Mouse (Mus musculus): ENCODE measurements around the gene Rabgap1l. TPM values are rescaled to one million over a fixed set of nuclear protein-coding genes. Genes with fewer than 3 reads are reported as not detected.

Gene Rabgap1l
- polyA plus RNA-seq, 1 experiment, result 9.8 TPM

DNA sequence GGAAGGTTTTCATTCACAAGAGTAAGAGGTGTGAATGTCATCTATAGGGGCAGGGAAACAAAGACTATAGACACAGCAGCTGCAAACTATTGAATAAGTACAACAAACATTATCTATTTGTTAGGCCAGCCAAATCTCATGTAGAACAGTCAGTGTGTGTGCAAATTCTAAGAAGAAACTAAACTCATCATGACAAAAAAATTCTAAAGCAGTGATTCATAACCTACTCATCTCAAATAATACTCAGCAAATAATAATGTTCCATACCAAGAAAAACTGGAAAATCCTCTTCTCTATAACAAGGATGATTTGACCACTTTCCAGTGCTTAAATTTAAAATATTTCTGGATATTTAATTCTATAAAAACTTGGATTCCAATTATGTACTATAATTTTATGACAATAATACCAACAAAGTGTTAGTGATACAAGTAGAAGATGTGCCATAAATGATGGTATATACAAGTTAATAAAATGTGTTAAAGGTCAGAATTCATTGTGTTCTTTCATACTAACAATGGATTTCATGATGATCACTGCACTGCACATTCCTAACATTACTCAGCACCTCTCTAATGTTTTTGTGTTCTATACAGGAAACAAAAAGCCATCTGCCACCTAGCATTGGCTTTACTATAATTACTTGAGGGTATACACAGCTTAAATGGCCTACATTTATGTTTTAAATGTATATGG is 196.6 kb downstream of the Rabgap1l start:
- DNase-seq (ENCODE audit: low read depth), result no peak

DNA sequence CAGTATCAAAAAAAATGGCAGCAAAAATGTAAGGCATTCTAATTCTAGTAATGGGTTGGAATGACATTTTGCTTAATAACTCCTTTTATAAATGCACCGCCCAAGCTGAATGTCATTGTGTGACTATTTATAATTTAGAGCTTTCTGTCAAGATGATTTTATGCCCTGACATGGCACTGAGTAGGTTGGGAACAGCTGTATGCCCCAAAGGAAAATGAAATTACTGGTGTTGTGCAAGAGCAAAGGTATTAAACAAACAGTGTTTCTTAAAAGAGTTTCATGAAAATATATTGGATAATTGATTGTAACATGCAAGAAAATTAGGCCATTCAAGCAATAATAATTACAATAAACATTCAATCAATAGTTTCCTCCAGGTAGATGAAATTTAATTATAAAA is 198.4 kb downstream of the Rabgap1l start:
- peak; percentile 27 for DNase-seq (ENCODE audit: low read depth)

DNA sequence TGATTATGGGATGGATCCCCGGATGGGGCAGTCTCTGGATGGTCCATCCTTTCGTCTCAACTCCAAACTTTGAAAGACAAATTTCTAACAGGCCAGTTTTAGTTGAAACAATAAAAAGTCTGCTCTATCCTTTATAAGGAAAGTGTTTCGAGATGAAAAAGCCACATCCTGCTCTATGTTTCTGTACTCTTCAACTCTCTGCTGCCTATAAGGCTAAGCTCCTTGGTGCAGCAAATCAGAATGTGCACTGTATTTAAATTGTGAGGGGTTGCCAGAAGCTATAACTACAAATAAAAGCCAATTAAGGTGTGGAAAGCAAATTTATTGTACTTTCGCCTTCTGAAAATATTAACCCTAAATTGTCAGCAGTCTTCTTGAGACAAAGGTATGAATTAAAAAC is 198.9 kb downstream of the Rabgap1l start:
- DNase-seq (ENCODE audit: low read depth), result no peak

DNA sequence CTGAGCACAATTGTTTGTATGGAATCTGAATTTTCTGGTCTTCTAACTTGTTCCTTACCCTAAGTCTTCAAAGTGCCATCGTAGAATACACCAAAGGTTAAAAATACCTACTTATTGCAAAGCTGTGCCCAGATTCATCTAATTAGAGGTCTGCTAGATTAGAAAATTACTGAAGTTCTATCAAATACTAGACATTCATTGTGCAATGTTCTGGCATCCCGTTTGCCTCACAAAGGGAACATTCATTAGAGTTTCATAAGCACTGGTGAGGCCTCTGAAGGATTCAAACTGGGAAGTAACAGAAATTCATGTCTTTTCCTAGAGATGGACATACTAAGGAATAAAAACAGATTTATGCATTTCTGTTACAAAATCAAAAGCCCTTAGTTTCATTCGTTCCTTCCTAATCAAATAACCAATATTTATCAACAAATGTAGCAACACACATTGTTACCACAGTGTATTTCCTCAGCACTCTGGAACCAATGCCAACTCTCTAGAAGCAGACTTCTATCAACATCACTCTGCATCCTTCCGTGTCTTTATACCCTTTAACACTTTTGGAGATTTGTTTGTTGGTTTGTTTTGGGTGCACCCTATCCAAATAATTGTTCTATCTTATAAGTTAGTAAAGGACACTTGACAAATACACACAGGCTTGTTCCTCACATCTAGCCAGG is 204.0 kb downstream of the Rabgap1l start:
- no peak for DNase-seq (ENCODE audit: low read depth)

DNA sequence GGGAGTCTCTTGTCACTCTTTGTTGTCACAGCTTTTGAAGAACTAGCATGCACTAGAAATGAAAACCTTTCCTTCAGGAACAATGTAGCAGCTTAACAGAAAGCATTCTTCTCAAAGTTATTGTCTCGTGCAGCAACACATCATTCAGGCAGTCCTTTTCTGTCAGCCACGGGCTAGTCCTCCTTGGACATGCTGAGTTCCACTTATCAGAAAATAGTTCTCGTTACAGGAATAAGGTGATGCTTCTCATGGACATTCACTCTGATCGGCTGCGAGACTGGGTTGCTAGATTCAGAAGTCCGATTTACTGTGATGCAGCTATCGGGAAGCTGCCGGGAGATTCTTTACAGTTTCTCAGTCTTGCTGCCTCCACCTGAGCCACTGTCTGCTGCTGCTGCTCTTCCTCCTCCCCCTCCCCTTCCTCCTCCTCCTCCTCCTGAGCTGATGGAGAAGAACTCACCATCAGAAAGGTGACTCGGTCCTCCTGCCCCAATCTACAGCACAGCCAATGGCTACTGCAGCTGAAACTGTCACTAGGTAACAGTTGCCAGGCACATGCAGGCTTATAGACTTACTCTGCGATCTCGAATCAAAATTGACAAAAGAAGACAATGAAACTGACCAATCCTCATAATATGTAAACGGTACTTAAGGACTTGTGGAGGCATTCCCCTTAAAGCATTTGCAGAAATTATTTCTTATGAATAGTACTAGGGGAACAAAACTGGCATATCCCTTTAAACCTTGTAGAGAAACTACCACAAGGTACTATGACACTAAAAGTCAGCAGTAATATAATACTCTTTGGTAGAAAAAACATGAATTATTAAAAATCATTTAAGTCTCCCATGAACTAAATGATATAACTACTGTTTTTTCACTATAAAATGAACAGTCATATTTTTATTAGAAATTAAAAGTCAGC is 213.4 kb downstream of the Rabgap1l start:
- DNase-seq (ENCODE audit: low read depth), result no peak

DNA sequence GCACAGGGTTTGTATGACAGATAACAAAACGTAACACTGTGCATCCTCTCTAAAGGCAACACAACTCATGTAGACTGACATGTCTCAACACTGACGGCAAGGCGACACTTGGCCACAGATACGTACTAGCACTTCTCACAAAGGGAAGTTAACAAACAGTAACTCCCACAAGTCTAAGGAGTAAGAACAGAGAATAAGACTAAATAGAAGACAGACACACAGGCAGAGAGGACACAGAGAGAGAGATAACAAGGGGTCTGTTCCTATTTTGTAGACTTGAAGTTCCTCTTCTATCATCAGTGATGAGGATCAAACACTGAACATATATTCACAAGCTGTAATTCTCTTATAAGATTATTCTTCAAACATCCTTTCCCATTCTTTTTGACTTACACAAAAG is 216.9 kb downstream of the Rabgap1l start:
- DNase-seq (ENCODE audit: low read depth), result no peak

DNA sequence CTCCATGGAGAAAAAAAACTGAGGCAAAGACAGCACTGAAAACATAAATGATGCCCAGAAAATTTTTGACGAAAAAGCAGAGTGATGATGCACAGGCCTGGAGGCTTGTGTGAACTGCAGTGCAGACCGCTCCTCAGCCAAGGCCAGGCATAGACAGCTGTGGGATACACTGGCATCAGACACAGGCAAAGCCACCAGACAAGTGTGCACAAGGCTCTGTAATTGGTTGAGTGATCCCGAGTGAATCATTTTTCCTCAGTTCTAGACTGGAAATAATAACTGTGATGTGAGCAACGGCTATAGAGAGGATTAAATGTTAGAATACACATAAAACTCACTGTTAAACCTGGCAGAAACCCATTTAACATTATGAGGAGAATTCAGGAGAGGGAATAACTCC is 219.0 kb downstream of the Rabgap1l start:
- DNase-seq (ENCODE audit: low read depth), result no peak

DNA sequence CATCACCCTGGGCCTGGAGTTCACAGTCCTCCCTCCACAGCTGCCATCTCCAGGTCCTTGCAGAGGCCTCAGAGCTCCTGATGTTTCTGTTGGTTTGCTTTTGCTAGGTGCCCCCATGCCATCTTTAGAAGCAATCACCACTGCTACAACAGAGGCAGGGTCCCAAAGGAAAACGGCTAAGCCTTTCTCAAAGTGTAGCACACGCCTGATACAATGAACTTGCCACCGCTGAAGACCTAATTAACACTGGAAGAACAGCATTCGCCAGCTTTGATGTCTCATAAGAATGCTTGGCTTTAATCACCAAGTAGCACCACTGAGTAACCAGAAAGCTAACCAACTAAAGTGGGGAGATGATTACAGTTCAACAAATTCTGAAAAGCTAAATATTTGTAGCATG is 226.6 kb downstream of the Rabgap1l start:
- no peak for DNase-seq (ENCODE audit: low read depth)

DNA sequence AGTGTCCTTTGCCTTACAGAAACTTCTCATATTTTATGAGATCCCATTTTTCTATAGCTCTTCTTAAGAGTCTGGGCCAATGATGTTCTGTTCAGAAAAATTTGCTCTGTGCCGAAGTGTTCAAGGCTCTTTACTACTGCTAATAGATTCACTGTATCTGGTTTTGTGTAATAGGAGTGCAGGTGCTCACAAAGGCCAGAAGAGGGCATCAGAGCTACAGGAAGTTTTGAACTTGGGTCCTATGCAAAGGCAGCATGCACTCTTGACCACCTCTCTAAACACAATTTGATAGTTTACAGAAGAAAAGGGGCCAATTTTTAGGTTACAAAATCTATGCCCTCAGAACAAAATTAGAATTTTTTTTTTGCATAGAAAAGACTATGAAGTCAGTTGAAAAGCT is 231.6 kb downstream of the Rabgap1l start:
- no peak for DNase-seq (ENCODE audit: low read depth)

DNA sequence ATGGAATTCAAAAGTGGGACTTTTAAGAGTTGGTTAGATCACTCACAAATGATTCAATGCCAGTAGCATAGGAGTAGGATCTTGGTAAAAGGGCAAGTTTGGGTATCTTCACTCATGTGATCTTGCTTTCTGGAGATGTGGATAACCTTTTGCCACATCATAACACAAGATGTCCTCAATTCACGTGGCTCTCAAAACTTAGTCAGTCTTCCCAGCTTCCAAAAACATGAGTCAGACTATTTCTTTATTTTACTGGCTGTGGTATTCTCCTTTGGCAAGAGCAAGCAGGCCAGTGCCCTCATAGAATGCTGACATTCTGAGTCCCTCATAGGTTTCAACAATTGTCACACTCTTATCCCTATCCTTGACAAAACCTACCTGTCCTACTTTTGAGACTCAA is 242.4 kb downstream of the Rabgap1l start:
- DNase-seq (ENCODE audit: low read depth), result no peak

DNA sequence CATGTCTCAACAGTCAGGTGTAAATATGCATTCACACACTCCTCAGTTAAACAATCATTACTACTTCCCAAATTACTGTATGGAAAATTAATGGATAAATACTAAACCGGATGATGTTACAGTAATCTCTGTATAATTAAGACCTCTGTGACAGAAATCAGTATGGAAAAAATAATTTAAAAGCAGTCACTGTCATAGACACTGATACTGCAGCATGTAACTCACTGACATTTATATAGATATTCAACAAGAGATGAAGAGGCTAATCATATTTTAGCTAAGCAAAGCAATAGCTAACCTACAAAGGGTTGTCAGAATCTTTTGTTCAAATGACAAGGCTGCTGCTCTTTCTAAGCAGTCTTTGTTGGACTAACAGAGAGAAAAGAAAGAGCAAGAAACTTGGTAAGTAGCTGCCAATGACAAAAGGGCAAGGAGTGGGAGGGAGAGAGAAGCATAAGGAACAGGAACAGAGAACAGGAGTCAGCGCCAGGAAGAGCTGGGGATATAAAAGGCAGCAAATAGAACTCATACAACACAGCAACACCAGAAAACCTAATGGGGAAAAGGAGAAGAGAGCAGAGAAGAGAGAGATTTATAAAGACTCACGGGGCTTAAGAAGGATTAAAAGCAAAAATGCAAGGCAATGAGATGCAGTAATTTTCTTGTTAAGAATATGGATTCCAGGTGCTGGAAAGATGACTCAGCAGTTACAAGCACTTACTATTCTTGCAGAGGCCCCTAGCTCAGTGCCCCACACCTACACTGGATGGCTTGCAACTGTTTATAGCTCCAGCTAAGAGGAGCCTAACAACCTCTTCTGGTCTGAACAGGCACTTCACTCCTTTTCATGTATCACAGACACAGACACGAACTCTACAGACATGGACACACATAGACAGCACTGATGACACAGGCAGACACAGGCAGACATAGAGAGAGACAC is 244.8 kb downstream of the Rabgap1l start:
- no peak for DNase-seq (ENCODE audit: low read depth)

DNA sequence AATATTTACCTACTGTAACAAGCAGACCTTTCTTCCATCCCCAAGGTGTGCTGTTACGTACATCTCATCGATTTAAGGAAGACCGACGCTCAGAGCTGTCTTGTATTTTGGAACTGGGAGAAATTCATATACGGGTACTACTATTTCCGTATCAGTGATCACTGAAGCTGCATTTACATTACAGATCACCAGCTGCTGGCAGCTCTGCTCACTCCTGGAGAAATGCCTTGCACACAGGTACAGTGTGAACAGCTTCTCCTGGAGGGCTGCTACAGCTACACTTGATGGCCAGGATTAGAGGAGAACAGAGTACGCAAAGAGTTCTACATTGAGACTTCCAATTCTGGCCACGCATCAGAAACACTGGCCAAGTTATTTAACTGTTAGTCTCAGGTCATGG is 257.4 kb downstream of the Rabgap1l start:
- DNase-seq (ENCODE audit: low read depth), result no peak

DNA sequence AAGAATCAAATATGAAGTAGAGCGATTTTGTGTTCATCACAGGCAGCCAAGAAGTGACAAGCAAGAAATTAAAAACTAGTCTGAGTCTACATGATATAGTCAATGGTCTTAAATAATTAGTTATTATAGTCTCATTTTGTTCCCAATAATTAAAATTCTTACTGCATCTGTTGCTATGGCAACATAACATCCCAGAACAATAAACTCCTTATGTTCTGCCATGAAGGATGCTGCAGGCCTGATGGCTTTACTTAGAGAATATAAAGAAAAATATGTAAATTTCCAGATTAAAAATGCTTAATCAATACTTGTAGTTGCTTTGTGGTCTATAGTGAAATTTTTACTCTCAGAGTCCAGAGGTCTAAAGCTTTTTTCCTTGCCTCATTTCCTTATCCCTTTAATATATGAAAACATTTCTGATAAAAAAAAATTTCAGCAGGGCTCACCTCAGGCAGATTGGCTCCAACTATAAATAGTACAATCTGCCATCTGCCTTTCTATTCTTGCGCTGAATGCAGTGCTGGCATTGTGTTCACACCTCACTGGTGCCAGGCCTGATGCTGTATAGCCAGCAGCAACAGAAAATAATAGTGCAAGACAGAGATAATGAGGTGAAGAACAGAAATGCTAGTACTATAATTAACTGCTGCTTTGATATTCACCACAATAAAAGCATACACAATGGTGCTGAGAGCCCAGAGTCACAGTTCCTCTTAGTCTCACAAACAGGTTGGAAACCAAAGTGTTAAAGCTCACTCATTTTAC is 258.3 kb downstream of the Rabgap1l start:
- DNase-seq (ENCODE audit: low read depth), result no peak

DNA sequence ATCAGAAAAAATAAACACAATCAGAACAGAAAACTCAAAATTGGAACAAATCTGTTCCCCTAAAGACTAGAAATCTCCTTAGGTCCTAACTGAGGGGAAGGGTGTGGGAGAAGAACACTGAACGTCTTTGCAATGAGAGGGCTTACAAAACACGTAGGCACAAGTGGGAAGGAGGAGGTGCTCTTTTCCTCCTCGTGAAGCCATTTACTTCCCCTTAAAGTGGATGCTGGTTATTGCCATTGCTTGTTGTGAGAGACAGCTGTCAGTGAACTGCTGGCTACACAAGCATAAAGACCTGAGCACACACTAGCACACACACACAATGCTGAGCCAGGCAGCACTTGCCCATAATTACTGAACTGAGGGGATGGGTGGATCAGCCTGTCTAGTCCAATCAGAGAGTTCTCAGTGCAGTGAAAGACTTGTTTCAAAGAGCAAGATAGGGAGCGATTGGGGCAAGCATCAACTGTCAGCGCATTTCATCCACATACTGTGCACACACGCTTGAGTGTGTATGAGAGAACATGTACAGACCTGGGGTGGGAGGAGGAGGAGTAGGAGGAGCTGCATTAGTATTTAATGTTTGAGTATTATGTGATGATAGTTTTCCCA is 259.7 kb downstream of the Rabgap1l start:
- no peak for DNase-seq (ENCODE audit: low read depth)

DNA sequence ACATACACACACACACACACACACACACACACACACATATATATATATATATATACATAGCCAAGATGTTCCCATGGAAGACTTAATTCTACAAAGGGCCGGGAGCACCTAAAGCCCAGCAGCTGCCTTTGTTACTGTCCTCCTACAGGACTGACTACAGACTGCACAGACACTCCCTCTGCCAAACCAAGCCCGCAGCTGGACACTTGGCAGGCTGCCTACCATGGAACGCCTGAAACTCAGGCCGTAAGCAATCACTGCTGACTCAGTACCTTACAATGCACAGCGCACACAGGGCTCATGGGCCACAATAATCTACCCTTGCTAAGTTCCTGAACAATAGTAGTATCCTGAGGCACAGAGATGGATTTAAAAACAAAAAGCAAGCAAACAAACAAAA is 261.6 kb downstream of the Rabgap1l start:
- DNase-seq (ENCODE audit: low read depth), result no peak

DNA sequence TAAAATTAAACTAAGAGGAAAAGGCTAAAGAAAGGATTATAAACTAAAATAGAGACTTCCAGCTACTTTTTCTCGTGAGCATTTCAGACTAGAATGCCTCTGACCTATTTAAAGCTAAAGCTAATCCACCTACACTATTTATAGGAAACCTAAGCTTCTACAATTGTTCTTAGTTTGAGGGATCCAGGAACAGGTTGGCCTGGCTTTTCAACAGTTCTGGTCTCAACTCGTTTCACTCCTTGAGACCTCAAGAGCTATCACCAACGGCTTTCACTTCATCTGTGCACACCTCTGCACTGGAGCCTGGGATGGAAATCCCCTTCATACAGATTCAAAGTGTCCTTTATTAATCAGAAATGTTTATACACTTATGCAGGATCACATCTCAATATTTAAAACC is 271.1 kb downstream of the Rabgap1l start:
- DNase-seq (ENCODE audit: low read depth), result no peak

DNA sequence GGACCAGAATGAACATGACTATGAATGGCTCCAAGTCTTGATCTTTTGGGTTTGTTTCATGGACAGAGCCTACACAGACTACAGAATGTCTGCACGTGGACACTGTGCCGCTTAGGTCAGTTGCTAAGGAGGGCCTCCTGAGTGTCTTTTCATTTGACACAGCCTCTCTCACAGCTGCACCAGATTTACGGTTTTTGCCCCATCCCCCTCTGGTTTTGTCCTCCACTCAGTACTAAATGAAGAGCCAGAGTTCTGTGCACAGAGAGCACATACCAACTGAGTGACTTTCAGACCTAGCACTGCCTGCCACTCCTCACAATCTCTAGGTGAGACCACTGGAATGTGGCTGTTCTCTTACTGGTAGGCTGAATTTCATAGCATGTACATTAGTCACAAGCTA is 272.3 kb downstream of the Rabgap1l start:
- DNase-seq (ENCODE audit: low read depth), result no peak

DNA sequence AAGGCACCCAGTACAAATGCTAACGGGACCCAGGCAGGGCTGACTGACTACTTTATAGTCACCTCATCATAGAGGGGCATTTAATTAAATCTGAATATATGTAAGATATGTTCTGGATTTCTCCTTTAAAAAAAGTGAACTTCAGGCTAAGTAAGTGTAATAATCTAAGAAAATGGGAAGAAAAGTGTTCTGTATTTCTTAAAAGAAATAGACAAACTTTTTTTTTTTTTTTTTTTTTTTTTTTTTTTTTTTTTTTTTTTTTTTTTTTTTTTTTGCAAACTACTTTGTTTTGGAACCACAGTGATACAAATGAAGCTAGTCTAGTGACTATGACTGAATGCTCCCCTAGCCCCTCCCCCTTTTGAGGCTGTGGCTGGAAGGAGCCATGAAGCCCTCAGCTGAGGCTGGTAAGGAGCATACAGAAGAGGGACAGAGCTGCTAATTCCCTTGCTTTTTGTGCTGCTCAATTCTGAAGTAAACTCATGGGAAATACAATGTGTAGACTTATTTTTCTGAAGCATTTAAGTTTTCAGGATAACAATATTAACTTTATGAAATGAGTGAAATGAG is 273.0 kb downstream of the Rabgap1l start:
- no peak for DNase-seq (ENCODE audit: low read depth)

DNA sequence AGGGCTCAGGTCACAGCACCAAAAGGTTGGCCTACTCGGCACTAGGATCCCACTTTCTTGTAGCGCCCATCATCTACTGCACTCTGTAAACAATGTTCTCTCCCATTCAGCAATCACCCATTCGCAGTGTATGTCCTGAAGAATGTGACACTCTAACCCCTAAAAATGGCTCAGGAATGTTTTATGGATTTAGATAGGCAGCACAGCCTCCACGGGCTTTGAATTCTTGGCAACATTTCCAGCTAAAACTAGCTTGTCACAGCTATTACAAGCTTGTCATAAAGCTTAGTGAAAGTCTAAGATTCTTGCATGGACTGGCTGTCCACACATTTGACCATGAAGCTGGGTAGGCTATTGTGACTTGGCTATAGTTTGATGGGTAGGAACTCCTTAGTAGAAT is 274.5 kb downstream of the Rabgap1l start:
- no peak for DNase-seq (ENCODE audit: low read depth)

DNA sequence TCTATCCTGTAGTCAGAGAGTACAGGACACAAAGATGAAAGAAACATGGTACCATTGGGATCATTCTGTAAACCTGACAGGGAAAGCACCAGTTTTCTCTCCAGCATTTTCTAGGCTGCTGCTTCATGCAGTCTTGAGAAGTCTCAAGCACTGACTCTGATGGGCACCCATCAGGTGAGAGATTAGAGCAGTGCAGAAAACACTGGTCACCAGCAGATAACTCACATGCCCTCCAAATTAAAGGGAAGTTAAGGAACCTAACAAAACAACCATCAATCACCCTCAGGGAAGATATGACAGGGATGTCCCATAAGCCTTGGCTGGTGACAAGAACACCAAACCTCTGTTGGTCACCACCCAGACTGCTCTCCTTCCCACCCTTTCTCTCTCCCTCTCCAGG is 285.2 kb downstream of the Rabgap1l start:
- DNase-seq (ENCODE audit: low read depth), result no peak

Data from gonadal fat pad, adult 2 months (tissue).